Comparison of ENCODE assay signal across 8 mouse cellular contexts in genomic region chr9:86880113-86880972, GRCm38 (mm10). TPM values are rescaled to one million over a fixed set of nuclear protein-coding genes. Genes with fewer than 3 reads are reported as not detected.
DNase-seq lines count a peak whose midpoint lies in the region; ATAC-seq and TF ChIP-seq lines count a peak whose summit lies in the region.

Gene Snap91 (minus strand): TSS chr9:86880654.

- peaks cover 15% of the 10 kb centered on the region for H3K27me3 ChIP-seq in forebrain, embryonic 13.5 days
- H3K27me3 ChIP-seq in hindbrain, embryonic 15.5 days, result no peaks in the 10 kb centered on the region
- H3K27me3 ChIP-seq in midbrain, postnatal 0 days (ENCODE audit: insufficient read depth, low read length), result no peaks in the 10 kb centered on the region

- H3K4me3 ChIP-seq in forebrain, embryonic 13.5 days, result peak within 1 kb of the TSS; percentile 77
- H3K4me3 ChIP-seq in hindbrain, embryonic 15.5 days, result peak within 1 kb of the TSS; percentile 80
- peak within 1 kb of the TSS; percentile 92 for H3K4me3 ChIP-seq in midbrain, postnatal 0 days (ENCODE audit: low read depth, low read length)

- H3K36me3 ChIP-seq in forebrain, embryonic 13.5 days (ENCODE audit: poor library complexity, severe bottlenecking), result no peaks in the 10 kb centered on the region
- H3K36me3 ChIP-seq in hindbrain, embryonic 15.5 days, result no peaks in the 10 kb centered on the region
- no peaks in the 10 kb centered on the region for H3K36me3 ChIP-seq in midbrain, postnatal 0 days (ENCODE audit: insufficient read depth, low read length)

- peak within 1 kb of the TSS; percentile 86 for H3K9ac ChIP-seq in forebrain, embryonic 13.5 days
- H3K9ac ChIP-seq in hindbrain, embryonic 15.5 days, result peak within 1 kb of the TSS; percentile 66
- peak within 1 kb of the TSS; percentile 90 for H3K9ac ChIP-seq in midbrain, postnatal 0 days (replicated peaks; ENCODE audit: low read length, poor library complexity, severe bottlenecking)

- peak; percentile 12 for DNase-seq in gastrocnemius, postnatal 14 days
- no peak for DNase-seq in gastrocnemius, postnatal 25 days
- peak; percentile 87 to 92 for DNase-seq in left cerebral cortex, postnatal 10 days (ENCODE audit: extremely low spot score in 1 of 2, low spot score in 2 of 2)
- DNase-seq in midbrain, postnatal 0 days (ENCODE audit: low spot score), result peak; percentile 94
- peak; percentile 7 for DNase-seq in urinary bladder, postnatal 25 days (ENCODE audit: low spot score)

- ATAC-seq in cerebellum, adult (ENCODE audit: insufficient number of reproducible peaks, low FRiP score, low TSS enrichment), result peak; percentile 69
- peak; percentile 97 for ATAC-seq in forebrain, embryonic 13.5 days
- peak; percentile 95 for ATAC-seq in hindbrain, embryonic 15.5 days (ENCODE audit: low FRiP score, low read depth)
- peak; percentile 95 for ATAC-seq in midbrain, postnatal 0 days (ENCODE audit: low FRiP score)

- intact Hi-C loops in gastrocnemius, postnatal 14 days (cut with DNase I; ENCODE audit: low total_unique reads), result no loop called here
- intact Hi-C loops in left cerebral cortex, postnatal 10 days (cut with DNase I), result loop anchor here (5.0 kb wide), 1 partner anchor 132 kb away; no protein-coding TSS in a partner anchor

- no peaks in the 10 kb centered on the region for H3K9me3 ChIP-seq in forebrain, embryonic 13.5 days (replicated peaks)
- H3K9me3 ChIP-seq in hindbrain, embryonic 15.5 days, result no peaks in the 10 kb centered on the region
- no peaks in the 10 kb centered on the region for H3K9me3 ChIP-seq in midbrain, postnatal 0 days (ENCODE audit: low read length)

- WGBS in forebrain, embryonic 13.5 days, result under 1% methylated on average over 85 of the region's 104 CpGs
- WGBS in hindbrain, embryonic 15.5 days, result under 1% methylated on average over 98 of the region's 104 CpGs
- under 1% methylated on average over 88 of the region's 104 CpGs for WGBS in midbrain, postnatal 0 days

- peaks cover 17% of the 10 kb centered on the region for H3K4me1 ChIP-seq in forebrain, embryonic 13.5 days
- H3K4me1 ChIP-seq in hindbrain, embryonic 15.5 days (replicated peaks), result peaks cover 22% of the 10 kb centered on the region
- H3K4me1 ChIP-seq in midbrain, postnatal 0 days (ENCODE audit: insufficient read depth, low read length), result peaks cover 10% of the 10 kb centered on the region

- TF ChIP-seq CTCF in midbrain, postnatal 0 days (IDR thresholded peaks at IDR 0.05), result 0 out of 2 replicates have a peak, but pooled peaks have one; percentile 25

- H3K27ac ChIP-seq in forebrain, embryonic 13.5 days, result peak within 1 kb of the TSS; percentile 88
- peak within 1 kb of the TSS; percentile 95 for H3K27ac ChIP-seq in hindbrain, embryonic 15.5 days (replicated peaks)
- H3K27ac ChIP-seq in midbrain, postnatal 0 days (ENCODE audit: low read depth, low read length), result peak within 1 kb of the TSS; percentile 95

- peak within 1 kb of the TSS; percentile 92 for H3K4me2 ChIP-seq in forebrain, embryonic 13.5 days
- peak within 1 kb of the TSS; percentile 57 for H3K4me2 ChIP-seq in hindbrain, embryonic 15.5 days
- H3K4me2 ChIP-seq in midbrain, postnatal 0 days (ENCODE audit: low read depth, low read length, poor library complexity, severe bottlenecking), result peak within 1 kb of the TSS; percentile 77

RNA-seq across cellular contexts. Expression of gene Snap91, which starts in this region (rescaled TPM):
- under 1 TPM; 0.18 to 0.51 TPM for total RNA-seq in gastrocnemius, postnatal 14 days (2021)
- under 1 TPM; 0.21 to 0.51 TPM for total RNA-seq in gastrocnemius, postnatal 25 days (2021)
- polyA plus RNA-seq in forebrain, embryonic 13.5 days (2015; fragmentation: Nextera tagmentation; extraction: Ambion mirVana), result 46.5 and 47.7 TPM in 2 replicates
- polyA plus RNA-seq in hindbrain, embryonic 15.5 days (2015; fragmentation: Nextera tagmentation; extraction: Ambion mirVana), result 164 and 172 TPM in 2 replicates
- total RNA-seq in left cerebral cortex, postnatal 10 days (2021), result 100 to 1,000 TPM; 528 to 545 TPM
- 225 and 247 TPM in 2 replicates for total RNA-seq in midbrain, postnatal 0 days (2014; rRNA removed)
- 158 and 161 TPM in 2 replicates for polyA plus RNA-seq in midbrain, postnatal 0 days (2015; fragmentation: Nextera tagmentation; extraction: Ambion mirVana)

Comparison
In these comparisons a context has a peak if more than half of its experiments do, and no peak if none do; other contexts are left out.
1. RNA of gene Snap91 (total RNA-seq): 528 to 545 TPM in left cerebral cortex, postnatal 10 days and 225 to 247 TPM in midbrain, postnatal 0 days; 0.21 to 0.51 TPM in gastrocnemius, postnatal 25 days and 0.18 to 0.51 TPM in gastrocnemius, postnatal 14 days; every median in the first group is over 100 times any median in the second.
2. Peak in DNase-seq in gastrocnemius, postnatal 14 days; RNA of the gene not detected or under 1 TPM.
3. Peak in every context shown above with its lines, with median percentiles within 50 percentile points of each other: ATAC-seq, H3K27ac ChIP-seq, H3K4me2 ChIP-seq, H3K4me3 ChIP-seq and H3K9ac ChIP-seq.